Mouse (Mus musculus) thymus, postnatal 36 days (tissue): ENCODE results near the gene Sprr2a2.
"Not testable (repeated sequence)": the region's sequence is repeated elsewhere in the genome, so short reads cannot be mapped to it uniquely, and the experiment has no call there.

Source experiments
- DNase-seq, 2 experiments: peaks; one replicate each; pipeline ENCODE4 v3.0.0; 2022; ENCODE audit warnings: mixed read lengths in 2 of 2

Sprr2a2 gene

GRCm38 (mm10) chr3:92215569-92215968 is at the start of gene Sprr2a2, which contains the start of gene Sprr2a1:
Gene Sprr2a2 (plus strand): TSS chr3:92215920.
Gene Sprr2a1 (plus strand): TSS chr3:92215799.
- DNase-seq, result not testable (repeated sequence)

GRCm38 (mm10) chr3:92169847-92170246 is 45.9 kb upstream of the Sprr2a2 start:
- DNase-seq, result no peak

- DNase-seq, result no peak
Observed at GRCm38 (mm10) chr3:92176880-92177279, 38.8 kb upstream of the Sprr2a2 start.

GRCm38 (mm10) chr3:92195512-92196200 is 20.1 kb upstream of the Sprr2a2 start:
- DNase-seq, result no peak

- not testable (repeated sequence) for DNase-seq
Observed at GRCm38 (mm10) chr3:92211133-92211925, 4.4 kb upstream of the Sprr2a2 start.

GRCm38 (mm10) chr3:92212059-92212458 is 3.7 kb upstream of the Sprr2a2 start:
- DNase-seq, result not testable (repeated sequence)

GRCm38 (mm10) chr3:92213651-92214050 is 2.1 kb upstream of the Sprr2a2 start:
- not testable (repeated sequence) for DNase-seq

GRCm38 (mm10) chr3:92219031-92219430 is 3.3 kb downstream of the Sprr2a2 start:
- not testable (repeated sequence) for DNase-seq

- DNase-seq, result not testable (repeated sequence)
Observed at GRCm38 (mm10) chr3:92223708-92224107, 8.0 kb downstream of the Sprr2a2 start.

GRCm38 (mm10) chr3:92227410-92227809 is 11.7 kb downstream of the Sprr2a2 start:
- DNase-seq, result peak in 1 of 2 experiments; percentile 0

- not testable (repeated sequence) for DNase-seq
Observed at GRCm38 (mm10) chr3:92236463-92237189, 20.9 kb downstream of the Sprr2a2 start.

GRCm38 (mm10) chr3:92238736-92239135 is 23.0 kb downstream of the Sprr2a2 start:
- DNase-seq, result not testable (repeated sequence)

- not testable (repeated sequence) for DNase-seq
Observed at GRCm38 (mm10) chr3:92239197-92239596, 23.5 kb downstream of the Sprr2a2 start.

- DNase-seq, result not testable (repeated sequence)
Observed at GRCm38 (mm10) chr3:92244833-92245232, 29.1 kb downstream of the Sprr2a2 start.

GRCm38 (mm10) chr3:92246245-92246644 is 30.5 kb downstream of the Sprr2a2 start:
- not testable (repeated sequence) for DNase-seq

- not testable (repeated sequence) for DNase-seq
Observed at GRCm38 (mm10) chr3:92248494-92248893, 32.8 kb downstream of the Sprr2a2 start.

- not testable (repeated sequence) for DNase-seq
Observed at GRCm38 (mm10) chr3:92250450-92250849, 34.7 kb downstream of the Sprr2a2 start.

GRCm38 (mm10) chr3:92253860-92254259 is 38.1 kb downstream of the Sprr2a2 start:
- DNase-seq, result not testable (repeated sequence)

- DNase-seq, result not testable (repeated sequence)
Observed at GRCm38 (mm10) chr3:92258526-92258925, 42.8 kb downstream of the Sprr2a2 start.

GRCm38 (mm10) chr3:92263462-92263861 is 47.7 kb downstream of the Sprr2a2 start:
- not testable (repeated sequence) for DNase-seq

GRCm38 (mm10) chr3:92271414-92271985 is 55.8 kb downstream of the Sprr2a2 start:
- DNase-seq, result not testable (repeated sequence)

GRCm38 (mm10) chr3:92273504-92273903 is 57.8 kb downstream of the Sprr2a2 start:
- DNase-seq, result not testable (repeated sequence)
